Mouse (Mus musculus): Measurements from ENCODE around the gene Frem2.
A peak's percentile ranks its signal among the peaks of the same experiment; 100 is the strongest.

Frem2 gene

GRCm38 (mm10) chr3:53656878-53657561, at the start of gene Frem2:
Frem2 (minus strand) TSS chr3:53657355.
- peak; percentile 63 for DNase-seq

GRCm38 (mm10) chr3:53705992-53706495, 48.9 kb upstream of the Frem2 start:
- DNase-seq, result no peak

GRCm38 (mm10) chr3:53703126-53703505, 46.0 kb upstream of the Frem2 start:
- DNase-seq, result no peak

GRCm38 (mm10) chr3:53702421-53703125, 45.4 kb upstream of the Frem2 start:
- no peak for DNase-seq

GRCm38 (mm10) chr3:53701940-53702339, 44.8 kb upstream of the Frem2 start:
- no peak for DNase-seq

- DNase-seq, result no peak
Observed at GRCm38 (mm10) chr3:53687776-53688175, 30.6 kb upstream of the Frem2 start.

GRCm38 (mm10) chr3:53682244-53682643, 25.1 kb upstream of the Frem2 start:
- DNase-seq, result no peak

- no peak for DNase-seq
Observed at GRCm38 (mm10) chr3:53680816-53681215, 23.7 kb upstream of the Frem2 start.

GRCm38 (mm10) chr3:53674225-53674624, 17.1 kb upstream of the Frem2 start:
- DNase-seq, result peak; percentile 45

- DNase-seq, result no peak
Observed at GRCm38 (mm10) chr3:53669736-53670135, 12.6 kb upstream of the Frem2 start.

GRCm38 (mm10) chr3:53657744-53658534, 784 bp upstream of the Frem2 start:
- peak; percentile 26 for DNase-seq

GRCm38 (mm10) chr3:53656328-53656877, 752 bp downstream of the Frem2 start:
- DNase-seq, result no peak

GRCm38 (mm10) chr3:53655343-53655742, 1.8 kb downstream of the Frem2 start:
- no peak for DNase-seq

GRCm38 (mm10) chr3:53650003-53650748, 7.0 kb downstream of the Frem2 start:
- DNase-seq, result no peak

- DNase-seq, result no peak
Observed at GRCm38 (mm10) chr3:53649425-53649824, 7.7 kb downstream of the Frem2 start.

GRCm38 (mm10) chr3:53648902-53649301, 8.3 kb downstream of the Frem2 start:
- no peak for DNase-seq

GRCm38 (mm10) chr3:53635948-53636347, 21.2 kb downstream of the Frem2 start:
- no peak for DNase-seq

- DNase-seq, result no peak
Observed at GRCm38 (mm10) chr3:53631126-53631525, 26.0 kb downstream of the Frem2 start.

GRCm38 (mm10) chr3:53630630-53631029, 26.5 kb downstream of the Frem2 start:
- DNase-seq, result no peak

GRCm38 (mm10) chr3:53629966-53630365, 27.2 kb downstream of the Frem2 start:
- no peak for DNase-seq

GRCm38 (mm10) chr3:53623222-53623621, 33.9 kb downstream of the Frem2 start:
- no peak for DNase-seq

- DNase-seq, result no peak
Observed at GRCm38 (mm10) chr3:53620978-53621377, 36.2 kb downstream of the Frem2 start.

Measured in liver (tissue).